Mouse (Mus musculus): ENCODE data around the gene Kcng4. TPM values are rescaled to one million over a fixed set of nuclear protein-coding genes. Genes with fewer than 3 reads are reported as not detected.

The Kcng4 gene
- total and polyA plus RNA-seq, 2 experiments from 2014 or later: 0.90 to 1.5 TPM

DNA sequence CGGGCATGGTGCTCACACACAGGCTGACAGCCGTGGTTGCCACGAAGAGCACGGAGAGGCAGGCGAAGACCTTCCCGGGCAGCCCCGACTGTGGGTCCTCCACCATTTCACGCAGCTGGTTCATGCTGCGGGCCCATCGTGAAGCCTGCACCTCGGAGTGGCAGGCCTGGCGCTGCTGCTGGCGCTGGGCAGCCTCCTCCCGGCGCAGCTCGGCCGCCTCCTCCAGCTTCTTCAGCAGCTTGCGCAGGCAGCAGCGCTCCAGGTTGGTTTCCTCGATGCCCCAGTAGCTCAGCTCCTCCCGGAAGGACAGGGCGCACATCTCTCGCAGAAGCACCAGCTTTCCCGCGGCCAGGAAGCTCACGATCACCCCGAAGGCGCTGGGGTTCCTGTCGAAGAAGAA, 2.6 kb downstream of the Kcng4 start:
- Histone ChIP-seq H3K9ac (no peak overlapping the region), H3K36me3 (ENCODE audit: insufficient read depth) (no peaks in the 10 kb centered on the region), H3K27ac (ENCODE audit: low read depth, low read length) (no peak overlapping the region), H3K9me3 (ENCODE audit: low read length) (no peaks in the 10 kb centered on the region), H3K4me1 (ENCODE audit: insufficient read depth) (no peaks in the 10 kb centered on the region), H3K4me3 (ENCODE audit: low read depth, low read length) (no peak overlapping the region), H3K4me2 (ENCODE audit: low read depth) (no peak overlapping the region), H3K27me3 (ENCODE audit: insufficient read depth, low read length) (peaks cover 11% of the 10 kb centered on the region)
- ATAC-seq: no peak
- no peak for TF ChIP-seq CTCF (IDR thresholded peaks at IDR 0.05; ENCODE audit: low read depth)
- no peak for DNase-seq
- 58% methylated on average over 29 of the region's 29 CpGs for WGBS

DNA sequence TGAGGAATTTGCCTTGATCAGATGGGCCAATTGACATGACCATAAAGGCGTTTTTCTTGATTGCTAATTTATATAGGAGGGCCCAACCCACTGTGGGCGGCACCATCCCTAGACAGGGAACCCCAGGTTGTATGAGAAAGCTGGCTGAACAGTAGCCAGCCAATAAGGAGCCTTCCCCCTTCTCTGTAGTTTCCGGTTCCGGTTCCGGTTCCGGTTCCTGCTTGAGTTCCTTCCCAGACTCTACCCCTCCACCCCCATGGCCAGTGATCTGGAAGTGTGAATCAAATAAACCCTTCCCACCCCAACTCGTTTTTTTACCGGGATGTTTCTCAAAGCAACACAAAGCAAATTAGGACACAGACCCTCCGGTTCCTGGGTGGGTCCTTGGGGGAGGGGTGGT, 3.2 kb downstream of the Kcng4 start:
- H3K9ac ChIP-seq: no peak overlapping the region
- H3K9me3 ChIP-seq (ENCODE audit: low read length): no peaks in the 10 kb centered on the region
- TF ChIP-seq CTCF (IDR thresholded peaks at IDR 0.05; ENCODE audit: low read depth): no peak
- H3K4me1 ChIP-seq (ENCODE audit: insufficient read depth): no peaks in the 10 kb centered on the region
- WGBS: 88% methylated on average over 9 of the region's 9 CpGs
- H3K27ac ChIP-seq (ENCODE audit: low read depth, low read length): no peak overlapping the region
- H3K27me3 ChIP-seq (ENCODE audit: insufficient read depth, low read length): peaks cover 11% of the 10 kb centered on the region
- no peak overlapping the region for H3K4me2 ChIP-seq (ENCODE audit: low read depth)
- DNase-seq (no peak), ATAC-seq (no peak)
- H3K36me3 ChIP-seq (ENCODE audit: insufficient read depth): no peaks in the 10 kb centered on the region
- no peak overlapping the region for H3K4me3 ChIP-seq (ENCODE audit: low read depth, low read length)

DNA sequence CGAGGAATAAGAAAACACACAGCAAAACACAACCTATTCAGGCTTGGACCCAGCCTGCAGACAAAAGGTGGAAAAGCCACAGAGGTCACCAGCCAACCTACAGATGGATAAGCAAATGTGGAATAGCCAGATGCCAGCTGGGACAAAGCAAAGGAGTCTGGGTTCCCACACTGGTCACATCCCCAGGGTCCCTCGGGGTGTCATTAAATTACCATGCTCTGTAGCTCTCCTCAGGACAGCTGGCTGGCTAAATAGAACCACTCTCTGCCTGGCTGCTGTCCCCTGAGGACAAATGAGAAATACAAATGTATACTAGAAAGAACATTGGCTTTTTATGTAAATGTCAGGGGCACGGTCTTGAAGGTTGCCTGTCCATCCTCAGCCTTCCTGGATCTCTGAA, 4.6 kb downstream of the Kcng4 start:
- H3K36me3 ChIP-seq (ENCODE audit: insufficient read depth): no peaks in the 10 kb centered on the region
- no peak overlapping the region for H3K4me2 ChIP-seq (ENCODE audit: low read depth)
- TF ChIP-seq CTCF (IDR thresholded peaks at IDR 0.05; ENCODE audit: low read depth): no peak
- H3K9me3 ChIP-seq (ENCODE audit: low read length): no peaks in the 10 kb centered on the region
- no peak for ATAC-seq
- H3K4me3 ChIP-seq (ENCODE audit: low read depth, low read length): no peak overlapping the region
- H3K27me3 ChIP-seq (ENCODE audit: insufficient read depth, low read length): peaks cover 11% of the 10 kb centered on the region
- no peaks in the 10 kb centered on the region for H3K4me1 ChIP-seq (ENCODE audit: insufficient read depth)
- WGBS: 58% methylated on average over 3 of the region's 3 CpGs
- H3K27ac ChIP-seq (ENCODE audit: low read depth, low read length): no peak overlapping the region
- H3K9ac ChIP-seq: no peak overlapping the region
- DNase-seq: no peak

GRCm38 (mm10) chr8:119627613-119628359, 7.7 kb downstream of the Kcng4 start:
- H3K27ac ChIP-seq (ENCODE audit: low read depth, low read length): no peak overlapping the region
- H3K4me3 ChIP-seq (ENCODE audit: low read depth, low read length): no peak overlapping the region
- no peak overlapping the region for H3K9ac ChIP-seq
- 55% methylated on average over 10 of the region's 10 CpGs for WGBS
- no peak for ATAC-seq
- no peak overlapping the region for H3K4me2 ChIP-seq (ENCODE audit: low read depth)
- TF ChIP-seq CTCF (IDR thresholded peaks at IDR 0.05; ENCODE audit: low read depth): no peak
- no peaks in the 10 kb centered on the region for H3K36me3 ChIP-seq (ENCODE audit: insufficient read depth)
- DNase-seq: no peak
- H3K4me1 ChIP-seq (ENCODE audit: insufficient read depth): no peaks in the 10 kb centered on the region
- no peaks in the 10 kb centered on the region for H3K9me3 ChIP-seq (ENCODE audit: low read length)
- H3K27me3 ChIP-seq (ENCODE audit: insufficient read depth, low read length): no peaks in the 10 kb centered on the region

DNA sequence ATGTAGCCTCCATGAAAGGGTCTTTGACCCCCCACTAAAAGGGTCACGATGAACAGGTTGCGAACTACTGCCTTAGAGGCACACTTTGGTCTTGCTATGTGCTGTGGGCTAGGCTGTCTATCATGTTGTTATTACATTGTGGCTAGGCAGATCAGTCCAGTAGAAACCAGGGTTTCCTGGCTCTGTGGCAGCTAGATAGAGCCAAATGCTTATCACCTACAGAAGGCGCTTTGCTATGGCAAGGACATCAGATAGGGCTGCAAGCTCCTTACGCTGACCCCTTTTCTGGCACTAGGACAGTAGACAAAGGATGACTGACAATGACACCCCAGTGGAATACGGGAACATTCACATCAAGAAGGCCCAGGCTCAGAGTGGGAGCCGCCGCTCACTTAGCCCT, 8.3 kb downstream of the Kcng4 start:
- Histone ChIP-seq H3K4me2 (ENCODE audit: low read depth) (no peak overlapping the region), H3K4me1 (ENCODE audit: insufficient read depth) (no peaks in the 10 kb centered on the region), H3K9ac (no peak overlapping the region), H3K27ac (ENCODE audit: low read depth, low read length) (no peak overlapping the region), H3K27me3 (ENCODE audit: insufficient read depth, low read length) (no peaks in the 10 kb centered on the region), H3K9me3 (ENCODE audit: low read length) (no peaks in the 10 kb centered on the region), H3K4me3 (ENCODE audit: low read depth, low read length) (no peak overlapping the region), H3K36me3 (ENCODE audit: insufficient read depth) (no peaks in the 10 kb centered on the region)
- no peak for DNase-seq
- no peak for TF ChIP-seq CTCF (IDR thresholded peaks at IDR 0.05; ENCODE audit: low read depth)
- no peak for ATAC-seq
- WGBS: 80% methylated on average over 7 of the region's 7 CpGs

- Histone ChIP-seq H3K9me3 (ENCODE audit: low read length) (no peaks in the 10 kb centered on the region), H3K27me3 (ENCODE audit: insufficient read depth, low read length) (no peaks in the 10 kb centered on the region), H3K9ac (no peak overlapping the region), H3K4me1 (ENCODE audit: insufficient read depth) (no peaks in the 10 kb centered on the region), H3K27ac (ENCODE audit: low read depth, low read length) (no peak overlapping the region), H3K36me3 (ENCODE audit: insufficient read depth) (no peaks in the 10 kb centered on the region), H3K4me3 (ENCODE audit: low read depth, low read length) (no peak overlapping the region), H3K4me2 (ENCODE audit: low read depth) (no peak overlapping the region)
- 83% methylated on average over 22 of the region's 22 CpGs for WGBS
- ATAC-seq (no peak), DNase-seq (no peak)
- TF ChIP-seq CTCF (IDR thresholded peaks at IDR 0.05; ENCODE audit: low read depth): no peak
Measured at GRCm38 (mm10) chr8:119625788-119626187, 9.7 kb downstream of the Kcng4 start.

GRCm38 (mm10) chr8:119624916-119625315, 10.6 kb downstream of the Kcng4 start:
- H3K9me3 ChIP-seq (ENCODE audit: low read length): no peaks in the 10 kb centered on the region

More at GRCm38 (mm10) chr8:119624916-119625315, 10.6 kb downstream of the Kcng4 start:
- ATAC-seq (no peak), DNase-seq (no peak)
- Histone ChIP-seq H3K27me3 (ENCODE audit: insufficient read depth, low read length) (no peaks in the 10 kb centered on the region), H3K36me3 (ENCODE audit: insufficient read depth) (no peaks in the 10 kb centered on the region), H3K4me3 (ENCODE audit: low read depth, low read length) (no peak overlapping the region), H3K4me2 (ENCODE audit: low read depth) (no peak overlapping the region), H3K9ac (no peak overlapping the region), H3K27ac (ENCODE audit: low read depth, low read length) (no peak overlapping the region), H3K4me1 (ENCODE audit: insufficient read depth) (no peaks in the 10 kb centered on the region)
- 89% methylated on average over 7 of the region's 7 CpGs for WGBS
- TF ChIP-seq CTCF (IDR thresholded peaks at IDR 0.05; ENCODE audit: low read depth): no peak

Measured in forebrain, postnatal 0 days (tissue).